Mouse (Mus musculus): ENCODE data around the gene Magea5.
A peak's percentile ranks its signal among the peaks of the same experiment; 100 is the strongest.
"Not testable (repeated sequence)": the region's sequence is repeated elsewhere in the genome, so short reads cannot be mapped to it uniquely, and the experiment has no call there.

The Magea5 gene

DNA sequence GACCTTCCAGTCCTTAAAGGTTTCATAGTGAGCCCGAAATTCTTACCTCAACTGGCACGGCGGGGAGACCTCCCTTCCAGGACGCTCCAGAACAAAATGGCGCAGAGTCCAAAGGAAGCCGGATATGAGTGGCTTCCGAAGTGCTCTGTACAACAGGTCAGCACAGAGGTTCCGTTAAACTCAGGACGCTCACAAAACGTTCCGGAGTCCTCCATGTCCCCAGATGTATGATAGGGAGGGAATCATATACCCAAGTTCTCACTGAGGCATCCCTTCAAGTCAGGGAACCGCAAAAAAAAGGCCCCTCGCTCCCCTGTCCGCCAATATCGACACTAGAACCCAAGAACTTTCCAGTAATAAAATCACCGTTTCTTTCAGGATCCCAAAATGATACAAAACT lies at the start of gene Magea5:
Magea5 (minus strand) TSS at position 101 of the 400 bp plus-strand sequence.
- DNase-seq (ENCODE audit: low spot score in 2 of 2) = not testable (repeated sequence)

GRCm38 (mm10) chrX:155098024-155098423 lies 35.1 kb upstream of the Magea5 start:
- DNase-seq (ENCODE audit: low spot score in 2 of 2) = peak; percentile 0 to 30

DNA sequence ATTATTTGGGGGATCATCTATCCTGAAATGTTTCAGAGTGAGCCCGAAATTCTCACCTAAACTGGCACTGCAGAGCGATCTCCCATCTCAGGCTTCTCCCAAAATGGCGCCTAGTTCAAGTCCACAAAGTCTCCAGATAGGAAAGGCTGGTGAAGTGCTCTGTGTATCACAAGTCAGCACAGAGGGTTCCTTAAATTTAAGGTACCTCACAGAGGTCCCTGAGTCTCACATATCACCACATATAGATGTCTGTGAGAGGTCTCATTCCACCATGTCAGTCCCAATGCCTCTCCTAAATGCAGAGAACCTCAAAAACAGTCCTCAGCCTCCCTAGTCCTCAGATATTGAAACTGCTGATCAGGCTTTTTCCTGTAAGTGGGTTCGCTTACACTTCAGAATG lies 30.6 kb upstream of the Magea5 start, which contains the start of gene Magea2:
Magea2 (minus strand) TSS at position 101 of the 400 bp plus-strand sequence.
- DNase-seq (ENCODE audit: low spot score in 2 of 2) = not testable (repeated sequence)

GRCm38 (mm10) chrX:155089693-155090092 lies 26.7 kb upstream of the Magea5 start, which contains the start of gene Magea1:
Gene Magea1 (minus strand): TSS chrX:155089793.
- not testable (repeated sequence) for DNase-seq (ENCODE audit: low spot score in 2 of 2)
